17 mouse cellular contexts compared by ENCODE assay signal in genomic region chr15:89126622-89127021, GRCm38 (mm10).
"Had no signal": no experiment of that assay in that cellular context is flagged by ENCODE, and none has a peak within 500 bp of the region (broad histone marks: within the 10 kb centered on the region; RNA-seq: fewer than 3 reads in every experiment).

No protein-coding gene starts in this region.

- H3K9ac ChIP-seq: intestine, embryonic 15.5 days; limb, embryonic 12.5 days; limb, embryonic 15.5 days; stomach, embryonic 15.5 days had no signal

- H3K9me3 ChIP-seq: intestine, embryonic 15.5 days; limb, embryonic 12.5 days; limb, embryonic 15.5 days; liver, embryonic 13.5 days; midbrain, embryonic 12.5 days; neural tube, embryonic 13.5 days; stomach, embryonic 15.5 days had no signal

- H3K4me2 ChIP-seq: intestine, embryonic 15.5 days; limb, embryonic 12.5 days; limb, embryonic 15.5 days had no signal

- H3K36me3 ChIP-seq: intestine, embryonic 15.5 days had no signal

- H3K27me3 ChIP-seq: intestine, embryonic 15.5 days; limb, embryonic 12.5 days; limb, embryonic 15.5 days; midbrain, embryonic 12.5 days; neural tube, embryonic 13.5 days; stomach, embryonic 15.5 days had no signal

- DNase-seq: kidney, adult 18-20 months; left cerebral cortex, postnatal 4 days; liver, embryonic 13.5 days; lung, adult 2 months; lung, postnatal 14 days; retina, postnatal 1 day; right cerebral cortex, postnatal 25 days; spleen, adult 18-20 months; thymus, postnatal 25 days had no signal

- H3K4me3 ChIP-seq: intestine, embryonic 15.5 days; limb, embryonic 12.5 days; midbrain, embryonic 12.5 days; neural tube, embryonic 13.5 days had no signal

- H3K27ac ChIP-seq: intestine, embryonic 15.5 days; kidney, postnatal 0 days; limb, embryonic 12.5 days; limb, embryonic 15.5 days; liver, embryonic 13.5 days; midbrain, embryonic 12.5 days; neural tube, embryonic 13.5 days; stomach, embryonic 15.5 days had no signal

- ATAC-seq: intestine, embryonic 15.5 days; midbrain, embryonic 16.5 days had no signal
